Mouse (Mus musculus) brain, embryonic 14.5 days (tissue): ENCODE data around the gene Ngrn.

Experiments used
- CTCF ChIP-seq: fragments of 200-500 bp; IDR thresholded peaks from 2 replicates; pipeline ENCODE4 v1.5.1; 2012; ENCODE audit warnings: inconsistent platforms, mild to moderate bottlenecking, moderate library complexity, borderline replicate concordance; ENCODE audit not compliant: insufficient read depth, insufficient read length; ENCODE audit errors: extremely low read depth
- POLR2A ChIP-seq: fragments of 200-500 bp; IDR thresholded peaks from 2 replicates; pipeline ENCODE4 v1.6.1; 2012; ENCODE audit warnings: mild to moderate bottlenecking, inconsistent platforms, borderline replicate concordance; ENCODE audit not compliant: poor library complexity, insufficient read depth, insufficient read length, severe bottlenecking; ENCODE audit errors: extremely low read depth

DNA sequence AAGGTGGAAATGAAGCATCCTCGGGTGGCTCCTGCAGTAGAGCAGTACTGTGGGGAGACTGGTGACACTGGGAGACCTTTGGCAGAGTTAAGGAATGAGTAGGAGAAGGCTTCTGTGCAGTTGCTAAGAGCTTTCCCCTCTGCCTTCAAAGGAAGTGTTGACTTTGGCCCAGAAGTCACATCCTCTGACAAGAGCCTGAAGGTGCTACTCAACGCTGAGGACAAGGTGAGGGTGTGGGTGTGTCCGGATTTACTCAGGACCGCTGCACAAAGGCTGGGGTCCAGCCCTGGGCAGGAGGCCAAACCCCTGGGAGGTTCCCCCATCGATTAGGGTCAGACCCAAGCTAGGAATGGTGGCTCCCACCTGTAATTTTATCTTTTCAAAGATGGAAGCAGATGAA lies 23.4 kb downstream of the Ngrn start:
- TF ChIP-seq POLR2A (no peak), CTCF (no peak)
